Mouse (Mus musculus) testis, postnatal 14 days (tissue): ENCODE measurements at regions not wholly inside any gene's neighbourhood (a gene's known extent, or its start where the extent isn't known, plus 50 kb on each side); places are given as distances from the start of the nearest gene placed in this dataset.

ENCODE experiments used
- DNase-seq: peaks from one replicate; pipeline ENCODE4 v3.0.0; 2021; ENCODE audit warnings: low spot score

DNA sequence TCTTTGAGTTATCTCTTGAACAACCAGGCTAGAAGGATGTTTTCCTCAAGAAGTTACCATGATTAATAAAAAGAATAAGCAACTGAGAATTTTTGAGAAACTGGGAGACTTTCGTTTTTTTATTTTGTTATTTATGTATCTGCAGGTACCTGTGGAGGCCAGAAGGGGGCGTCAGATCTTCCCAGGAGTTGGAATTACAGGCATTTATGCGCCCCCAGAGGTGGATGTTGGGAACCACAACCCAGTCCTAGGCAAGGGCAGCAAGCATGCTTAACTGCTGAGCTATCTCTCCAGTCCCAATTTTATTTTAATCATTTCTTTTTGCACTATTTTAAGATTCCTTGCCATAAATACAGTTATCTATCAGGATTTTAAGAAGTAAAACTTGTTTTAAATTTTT, 140.0 kb upstream of the Lmcd1 start:
- DNase-seq, result peak; percentile 14

DNA sequence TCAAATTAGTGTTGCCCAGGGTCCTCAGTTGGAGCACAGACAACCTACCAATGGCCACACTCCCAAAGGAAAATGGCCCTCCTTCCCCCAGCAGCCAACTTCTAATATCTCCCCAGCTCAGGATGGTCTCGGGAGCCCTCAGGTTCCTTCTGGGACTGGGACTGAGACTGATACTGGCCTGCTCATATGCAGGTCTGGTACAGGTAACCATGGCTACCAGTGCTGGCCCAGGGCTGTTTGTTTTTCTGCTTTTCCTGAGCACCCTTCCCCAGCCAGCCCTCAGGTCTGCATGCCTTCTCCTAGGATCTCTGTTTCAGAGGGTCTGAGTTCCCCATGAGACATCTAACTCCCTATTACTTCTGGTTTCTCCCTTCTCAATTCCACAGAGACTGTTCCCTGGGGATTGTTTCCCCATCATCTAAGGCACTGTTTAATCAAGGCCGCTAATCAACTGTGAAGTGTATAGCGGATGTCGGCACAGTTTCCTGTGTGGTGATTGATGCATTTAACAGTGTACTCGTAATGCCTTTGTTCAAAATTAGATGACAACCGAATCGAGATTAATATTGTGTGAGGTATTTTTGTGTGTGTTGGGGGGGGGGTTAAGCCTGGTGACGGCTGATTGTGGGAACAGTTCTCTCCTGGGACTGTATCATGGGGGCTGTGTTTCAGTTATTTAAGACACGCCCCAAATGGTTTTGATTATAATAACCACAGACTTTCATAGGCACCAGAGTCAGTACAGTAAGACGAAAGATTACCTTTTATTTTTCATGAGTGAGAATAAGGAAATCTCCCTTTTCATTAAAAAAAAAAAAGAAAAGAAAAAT, 120.8 kb upstream of the Lmcd1 start:
- no peak for DNase-seq

DNA sequence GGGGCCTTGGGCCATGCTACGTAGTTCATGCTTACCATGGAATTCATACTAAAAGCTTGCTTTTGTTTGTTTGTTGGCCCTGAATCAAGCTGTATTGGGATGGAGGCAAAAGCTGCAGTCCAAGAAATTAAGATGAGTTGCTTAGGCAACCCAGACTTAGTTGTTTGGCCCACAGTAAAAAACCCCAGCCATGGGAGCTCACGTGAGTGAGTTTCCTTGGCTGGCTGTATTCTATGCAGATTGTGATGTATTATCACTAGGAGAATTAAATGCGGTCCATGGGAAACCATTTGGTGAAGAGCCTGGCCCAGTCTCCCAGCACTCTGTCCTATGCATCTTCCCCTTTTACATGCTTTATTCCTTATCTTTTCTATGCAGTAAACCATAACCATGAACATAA, 106.1 kb upstream of the Lmcd1 start:
- no peak for DNase-seq

DNA sequence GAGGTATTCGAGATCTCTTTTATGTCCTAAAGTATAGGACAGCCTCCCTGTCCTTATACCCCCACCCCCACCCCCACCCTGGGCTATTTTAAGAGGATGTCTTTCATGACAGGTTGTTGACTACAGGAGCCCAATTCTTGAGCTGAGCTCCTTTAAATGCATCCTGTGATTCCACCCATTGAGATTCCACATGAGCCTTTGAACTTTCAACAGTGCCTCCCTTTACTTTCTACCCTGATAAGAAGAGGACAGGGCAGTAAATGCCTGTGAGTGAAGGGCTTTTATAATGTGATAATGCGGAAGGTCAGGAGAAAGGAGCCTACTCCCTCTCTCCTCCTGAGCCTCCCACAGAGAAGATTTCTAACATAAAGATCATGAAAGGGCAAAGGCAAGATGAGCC, 97.2 kb upstream of the Lmcd1 start:
- DNase-seq, result no peak

DNA sequence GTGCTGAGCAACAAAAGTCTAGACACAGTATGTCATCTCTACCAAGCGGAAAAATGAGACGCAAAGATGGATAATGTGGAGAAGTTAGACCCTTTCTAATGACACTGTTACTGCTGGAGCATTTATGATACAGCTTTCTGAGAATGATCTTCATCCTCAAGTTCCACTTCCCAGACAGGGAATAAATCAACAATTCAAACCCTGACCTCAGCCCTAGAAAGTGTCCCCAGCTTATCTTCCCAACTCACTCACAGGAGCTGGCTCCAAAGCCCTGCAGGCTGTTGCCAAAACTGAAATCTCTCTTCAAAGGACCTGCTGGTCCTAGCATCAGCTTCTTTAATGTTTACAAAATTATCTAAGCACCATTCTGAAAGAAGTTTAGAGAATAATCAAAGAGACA, 85.9 kb upstream of the Lmcd1 start:
- DNase-seq, result no peak

DNA sequence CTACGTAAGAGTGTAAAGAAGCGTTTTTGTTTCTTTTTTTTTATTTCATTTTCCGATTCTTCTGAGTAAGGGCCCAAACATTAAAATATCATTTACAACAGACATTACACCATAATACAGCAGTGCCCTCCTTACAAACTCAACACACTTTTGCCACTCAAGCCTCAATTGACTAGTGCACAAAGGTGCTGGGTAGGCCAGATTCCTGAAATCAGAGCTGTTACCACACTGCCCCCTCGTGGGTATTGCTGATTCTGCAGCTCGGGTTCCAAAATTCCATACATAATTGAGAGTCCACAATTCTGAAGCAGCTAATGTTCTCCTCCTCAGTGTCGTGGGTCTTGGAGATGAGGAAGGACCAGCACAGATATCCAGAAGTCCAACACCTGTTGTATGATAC, 82.5 kb upstream of the Lmcd1 start:
- DNase-seq, result no peak

DNA sequence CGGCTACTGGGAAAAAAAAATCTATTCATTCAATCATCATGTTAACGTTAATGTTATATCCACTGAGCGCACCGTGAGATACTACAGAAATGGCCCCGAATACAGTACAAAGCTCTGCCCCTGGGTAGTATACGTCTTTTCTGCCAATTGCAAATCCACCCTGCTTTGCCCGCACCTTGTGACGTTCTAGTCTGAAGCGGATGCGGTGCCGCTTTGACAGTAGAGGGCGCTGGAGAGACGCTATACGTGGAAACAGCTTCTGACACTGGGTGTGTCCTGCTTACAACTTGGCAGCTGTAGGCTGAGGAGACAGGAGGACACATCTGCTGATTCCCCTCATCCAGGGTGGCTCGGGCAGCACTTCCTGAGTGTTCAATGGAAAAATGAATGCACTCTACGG, 76.1 kb upstream of the Lmcd1 start:
- peak; percentile 70 for DNase-seq

DNA sequence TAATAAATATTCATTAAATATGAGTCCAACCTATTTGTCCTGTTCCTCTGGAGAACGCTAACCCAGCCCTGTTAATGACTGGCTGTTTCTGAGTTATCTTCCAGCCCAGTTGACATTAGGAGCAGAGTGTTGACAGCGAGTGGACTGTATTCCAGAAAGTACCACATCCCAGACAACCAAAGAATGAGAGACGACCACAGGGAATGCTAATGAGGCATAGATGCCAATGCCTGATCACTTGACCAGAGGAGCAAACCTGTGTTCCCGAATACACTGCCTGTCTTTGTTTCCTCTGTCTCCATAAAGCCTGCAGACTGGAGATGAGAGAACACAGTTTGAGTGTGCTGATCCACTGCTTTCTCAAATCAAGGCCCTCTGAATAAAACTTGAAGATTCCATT, 74.3 kb upstream of the Lmcd1 start:
- DNase-seq, result no peak

DNA sequence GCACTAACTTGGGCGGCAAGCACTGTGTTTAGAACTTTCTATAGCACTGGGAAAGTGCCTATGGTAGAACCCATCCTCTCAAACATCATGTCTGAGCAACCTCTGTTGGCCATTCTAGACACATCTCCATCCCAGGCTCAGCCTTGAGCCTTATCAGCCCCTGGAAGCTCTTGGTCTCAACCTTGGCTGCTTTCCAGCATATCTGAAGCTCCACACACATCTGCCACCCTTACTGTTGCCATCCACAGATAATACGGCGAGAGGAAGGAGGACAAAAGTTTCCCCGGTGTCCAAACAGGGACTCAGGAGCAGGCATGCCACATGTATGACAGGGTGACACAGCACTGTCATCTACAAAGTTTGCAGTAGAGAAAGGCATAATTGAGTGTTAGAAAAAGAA, 71.4 kb upstream of the Lmcd1 start:
- DNase-seq, result no peak

DNA sequence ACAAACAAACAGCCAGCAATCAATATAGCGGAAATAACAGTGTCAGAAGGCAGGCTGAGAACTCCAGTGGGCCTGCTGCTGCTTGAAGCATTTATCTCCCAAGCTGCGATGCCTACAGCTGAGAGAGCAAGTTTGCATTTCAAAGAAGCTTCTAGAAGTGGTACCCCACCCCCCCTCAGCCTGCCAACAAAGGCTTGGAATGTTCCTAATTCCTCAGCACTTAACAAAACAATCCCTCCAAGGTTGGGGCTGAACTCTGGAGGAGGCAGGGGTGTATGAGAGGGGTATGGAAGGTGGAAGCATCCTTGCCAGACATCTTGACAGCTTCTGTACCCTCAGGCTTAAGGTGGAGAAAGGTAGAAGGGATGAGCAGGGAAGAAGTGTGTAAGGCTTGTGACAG, 70.2 kb upstream of the Lmcd1 start:
- DNase-seq, result no peak

DNA sequence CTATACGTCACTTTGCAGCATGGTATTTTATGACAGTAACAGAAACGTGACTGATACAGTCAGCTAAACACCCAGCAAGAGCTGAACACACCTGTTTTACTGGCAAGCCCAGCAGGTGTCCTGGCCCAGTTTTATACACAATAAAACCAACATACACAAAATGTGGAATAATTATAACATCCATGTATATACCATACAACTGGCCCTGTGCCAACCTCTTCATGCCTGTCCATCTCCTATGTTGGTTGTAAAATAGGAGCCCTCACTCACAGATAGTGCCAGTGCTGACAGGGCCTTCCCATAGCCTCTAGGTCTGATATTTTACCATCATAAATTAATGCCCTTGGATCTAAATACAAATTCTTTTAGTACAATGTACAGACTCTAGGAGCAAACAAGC, 68.6 kb upstream of the Lmcd1 start:
- no peak for DNase-seq

DNA sequence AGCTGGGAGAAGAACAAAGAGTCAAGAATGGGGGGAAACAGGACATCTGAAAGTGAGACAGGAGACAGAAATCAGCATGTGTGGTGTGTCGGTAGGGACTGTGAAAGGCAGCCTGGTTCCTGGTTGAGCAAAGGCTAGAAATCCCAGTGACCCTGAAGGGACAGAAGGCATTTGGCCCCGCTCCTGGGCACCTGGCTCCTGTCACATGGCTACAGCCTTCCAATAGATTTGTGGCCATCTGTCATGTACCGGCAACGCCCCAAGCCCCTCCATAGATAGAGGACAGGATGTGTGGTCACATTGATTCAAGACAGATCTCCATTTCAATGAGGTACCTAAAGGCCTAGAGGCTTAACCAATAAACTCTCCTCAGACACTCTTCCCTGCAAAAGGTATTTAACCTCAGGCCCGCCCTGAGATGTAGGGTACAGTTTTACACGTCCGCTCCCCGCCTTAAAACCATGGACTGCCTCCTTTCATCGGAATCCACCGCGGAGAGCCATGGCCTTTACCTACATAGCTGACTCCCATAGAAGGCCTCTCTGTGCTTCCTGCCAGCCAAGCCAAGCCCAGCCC, 68.0 kb upstream of the Lmcd1 start:
- DNase-seq, result no peak

DNA sequence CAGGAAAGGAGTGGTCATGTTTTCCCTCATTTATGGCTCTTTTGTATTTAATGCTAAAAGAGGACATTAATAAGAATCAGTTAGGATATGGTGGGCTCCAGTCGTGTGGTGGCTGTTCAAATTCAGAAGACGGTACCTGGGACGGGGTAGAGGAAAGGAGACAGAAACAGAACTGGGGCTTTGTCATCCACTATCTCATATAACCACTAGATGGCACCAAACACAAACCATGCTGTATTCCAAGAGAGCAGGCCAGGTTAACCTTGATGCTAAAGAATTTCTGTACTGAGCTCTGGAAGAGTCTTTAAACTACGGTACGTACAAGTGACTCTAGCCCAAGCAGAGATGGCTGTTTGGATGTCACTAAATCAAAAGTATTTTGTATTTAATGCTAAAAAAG, 66.3 kb upstream of the Lmcd1 start:
- no peak for DNase-seq

DNA sequence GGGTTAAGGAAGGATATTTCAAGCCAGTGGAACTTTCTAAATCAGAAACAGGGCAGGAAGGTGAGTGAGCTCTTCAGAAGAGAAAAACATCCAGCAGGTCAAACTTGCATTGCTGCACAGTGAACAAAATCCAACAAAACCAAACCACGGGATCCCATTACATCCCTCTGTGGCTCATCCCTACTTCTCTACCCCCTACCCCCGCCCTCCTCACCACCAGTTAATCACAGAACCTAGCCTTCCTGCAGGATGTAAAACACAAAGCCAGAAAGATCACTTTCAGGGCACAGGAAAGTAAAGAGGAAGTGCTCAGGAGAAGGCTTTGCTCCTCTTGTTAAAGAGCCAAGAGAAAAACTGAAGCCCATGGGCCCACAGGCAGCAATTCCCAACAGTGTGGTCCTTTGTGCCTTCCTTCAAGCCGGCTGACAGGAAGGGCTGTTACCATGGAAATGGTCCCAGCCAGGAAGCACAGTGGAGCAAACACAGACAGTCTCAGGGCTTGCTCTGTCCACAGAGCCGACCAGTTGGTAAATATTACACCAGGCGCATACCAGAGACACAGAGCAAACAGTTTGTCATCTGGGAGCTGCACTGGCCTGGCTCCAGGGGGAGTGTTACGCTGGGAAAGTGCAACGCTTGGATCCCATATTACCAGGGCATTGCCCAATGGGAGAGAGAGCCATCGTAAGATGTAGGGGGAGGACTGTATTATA, 63.2 kb upstream of the Lmcd1 start:
- DNase-seq, result no peak

DNA sequence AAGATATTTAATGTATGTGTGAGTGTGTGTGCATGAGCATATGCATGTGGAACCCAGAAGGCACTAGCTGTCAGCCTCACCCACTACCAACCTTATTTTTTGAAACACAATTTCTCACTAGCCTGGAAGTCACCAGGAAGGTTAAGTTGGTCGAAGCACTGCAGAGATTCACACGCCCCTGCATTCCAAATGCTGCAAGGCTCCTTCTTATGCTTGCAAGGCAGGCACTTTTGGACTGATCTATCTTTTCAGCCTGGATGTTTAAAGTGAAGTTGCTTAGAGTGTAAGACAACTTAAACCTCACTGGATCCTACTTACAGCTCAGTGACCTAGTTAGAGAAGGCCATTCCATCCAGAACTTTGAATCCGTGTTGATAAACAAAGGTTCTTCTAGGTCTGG, 56.7 kb upstream of the Lmcd1 start:
- no peak for DNase-seq

DNA sequence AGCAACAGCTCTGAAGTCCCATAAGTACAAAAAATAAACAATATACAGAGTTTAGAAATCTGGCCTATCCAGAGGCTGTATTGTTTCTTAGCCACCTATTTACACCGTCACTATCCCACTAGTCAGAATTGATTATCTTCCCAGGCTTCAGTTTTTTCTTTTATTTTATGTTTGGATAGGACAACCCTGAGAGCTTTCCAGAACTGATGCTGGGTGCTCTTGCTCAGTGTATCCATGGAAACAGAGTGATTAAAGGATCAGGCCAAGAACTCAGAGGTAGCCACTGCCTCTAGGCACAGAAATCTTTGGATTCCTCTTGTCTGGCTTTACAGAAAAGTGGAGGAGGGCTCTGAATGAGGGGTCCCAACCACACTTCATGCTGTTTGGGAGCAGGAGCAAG, 55.3 kb upstream of the Lmcd1 start:
- DNase-seq, result no peak

DNA sequence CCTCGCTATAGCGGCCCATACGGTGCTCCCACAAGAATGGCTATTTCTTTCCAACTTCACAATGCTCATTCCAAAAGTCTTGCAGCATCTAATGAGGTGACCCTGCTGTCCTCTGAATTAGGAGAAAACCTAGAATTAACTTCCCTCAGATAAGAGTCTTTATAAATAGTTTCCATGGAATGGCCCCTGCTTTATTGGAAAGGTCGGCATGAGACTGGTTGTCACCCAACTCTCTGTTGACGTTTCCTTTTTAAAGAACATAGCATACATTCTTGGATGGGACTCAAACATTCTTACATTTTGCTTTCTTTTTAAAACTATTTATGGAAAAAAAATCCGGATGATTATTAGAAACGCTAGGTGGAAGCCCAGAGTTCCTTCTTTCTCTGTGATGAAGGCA, 53.9 kb upstream of the Lmcd1 start:
- DNase-seq, result no peak

DNA sequence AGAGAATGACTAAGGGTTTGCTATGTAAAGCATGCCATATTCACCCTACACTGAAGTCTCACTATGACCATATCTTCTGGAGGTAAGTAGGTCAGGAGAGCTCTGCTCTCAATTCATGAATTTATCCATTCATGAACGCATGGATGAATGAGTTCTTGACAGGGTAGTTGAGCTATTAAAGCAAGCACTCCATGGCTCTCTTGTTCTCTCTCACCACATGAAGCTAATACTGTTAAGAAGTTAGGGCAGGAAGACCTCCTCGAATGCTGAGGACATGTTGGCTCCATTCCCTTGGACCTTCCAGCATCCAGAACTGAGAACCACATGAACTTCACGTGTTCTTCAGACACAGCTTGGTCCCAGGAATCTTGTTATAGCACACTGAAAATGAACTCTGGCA, 53.4 kb upstream of the Lmcd1 start:
- no peak for DNase-seq

DNA sequence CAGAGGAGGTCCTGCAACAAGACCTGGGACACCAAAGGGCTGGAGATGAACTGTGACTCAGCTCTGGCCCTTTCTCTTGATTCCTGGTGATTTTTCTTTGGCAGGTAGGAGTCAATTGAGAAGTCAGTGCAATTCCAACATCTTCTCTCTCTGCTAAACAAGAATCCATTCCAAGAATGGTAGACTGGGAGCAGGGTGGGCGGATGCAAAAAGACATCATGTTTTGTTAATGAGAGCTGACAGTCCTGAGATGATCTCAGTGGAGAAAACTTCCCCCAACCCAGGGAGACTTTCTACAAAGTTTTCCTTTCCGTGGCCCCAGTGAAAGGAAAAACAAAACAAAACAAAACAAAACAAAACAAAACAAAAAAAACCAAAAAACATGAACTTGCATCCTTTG, 52.2 kb upstream of the Lmcd1 start:
- DNase-seq, result no peak

DNA sequence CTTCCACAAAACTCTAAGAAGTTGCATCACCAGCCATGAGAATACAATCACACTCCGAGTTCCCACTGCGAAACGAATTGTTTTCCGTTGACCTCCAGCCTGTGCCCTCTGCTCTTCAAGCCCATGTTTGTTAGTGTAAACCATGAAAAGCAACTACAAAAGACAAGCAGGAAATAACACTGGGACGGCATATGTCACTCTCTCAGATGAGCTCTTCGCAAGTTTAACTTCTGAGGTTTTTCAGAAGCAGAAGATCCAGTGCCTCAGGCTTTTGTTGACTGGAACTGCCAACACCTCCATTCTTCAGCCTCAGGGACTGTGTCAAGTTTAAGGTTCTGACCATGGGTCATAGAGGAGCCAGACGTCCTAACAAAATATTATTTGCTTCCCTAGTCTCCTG, 50.2 kb upstream of the Lmcd1 start:
- no peak for DNase-seq
